Mouse (Mus musculus) small intestine, adult 2 months (tissue): ENCODE measurements around the gene Fam131a. TPM values are rescaled to one million over a fixed set of nuclear protein-coding genes. Genes with fewer than 3 reads are reported as not detected.

Experiments used
- H3K27ac ChIP-seq: fragments of 200-500 bp; 2 replicates; pipeline ENCODE4 v1.5.1; 2012; ENCODE audit warnings: low read depth, low read length, control low read depth, inconsistent platforms; ENCODE audit not compliant: insufficient read depth
- H3K27me3 ChIP-seq: fragments of 200-500 bp; 2 replicates; pipeline ENCODE4 v1.6.1; 2012; ENCODE audit warnings: mild to moderate bottlenecking, moderate library complexity, low read length, inconsistent platforms; ENCODE audit not compliant: control insufficient read depth, insufficient read depth
- H3K36me3 ChIP-seq: fragments of 200-500 bp; 2 replicates; pipeline ENCODE4 v1.6.1; 2012; ENCODE audit warnings: mild to moderate bottlenecking, low read length, control low read depth, inconsistent platforms; ENCODE audit not compliant: control insufficient read depth, insufficient read depth
- H3K4me1 ChIP-seq: fragments of 200-500 bp; 2 replicates; pipeline ENCODE4 v1.6.1; 2012; ENCODE audit warnings: low read length, inconsistent platforms, mixed read lengths; ENCODE audit not compliant: control insufficient read depth, insufficient read depth, insufficient read length
- H3K4me3 ChIP-seq: fragments of 200-500 bp; 2 replicates; pipeline ENCODE4 v1.5.1; 2012; ENCODE audit warnings: low read depth, mild to moderate bottlenecking, control low read depth, inconsistent platforms, low read length, moderate library complexity
- CTCF ChIP-seq: fragments of 200-500 bp; IDR thresholded peaks from 2 replicates; pipeline ENCODE4 v1.5.1; 2012; ENCODE audit warnings: low read depth, mild to moderate bottlenecking, control low read depth, inconsistent platforms, low read length, moderate library complexity, mixed read lengths; ENCODE audit not compliant: insufficient replicate concordance, insufficient read length; ENCODE audit errors: extremely low read depth
- POLR2A ChIP-seq: fragments of 200-500 bp; IDR thresholded peaks from 2 replicates; pipeline ENCODE4 v1.6.1; 2012; ENCODE audit warnings: low read depth, mild to moderate bottlenecking, control low read depth, inconsistent platforms, low read length, moderate library complexity
- WGBS: fragments of 180-500 bp; shearing (Covaris S2); methylation state at CpG from one replicate; pipeline ENCODE4 v1.1.7; 2018; 5-methylcytosine and 5-hydroxymethylcytosine counted together
- polyA plus RNA-seq: library from polyadenylated mRNA; depleted of rRNA; stranded (reverse); fragments of >200 nt; gene quantifications from 2 replicates; pipeline ENCODE4 v1.2.3, GENCODE M21; 2012

The Fam131a gene
- polyA plus RNA-seq, 1 experiment = 2.5 TPM

GRCm38 (mm10) chr16:20677380-20677779 is 15.7 kb upstream of the Fam131a start:
- Histone ChIP-seq H3K4me1 (peaks cover 13% of the 10 kb centered on the region), H3K27ac (no peak overlapping the region), H3K27me3 (no peaks in the 10 kb centered on the region), H3K36me3 (peaks cover 59% of the 10 kb centered on the region), H3K4me3 (no peak overlapping the region)
- TF ChIP-seq CTCF = no peak
- no peak for TF ChIP-seq POLR2A
- 62% methylated on average over 5 of the region's 5 CpGs for WGBS

- Histone ChIP-seq H3K4me3 (no peak overlapping the region), H3K36me3 (peaks cover 66% of the 10 kb centered on the region), H3K27ac (no peak overlapping the region), H3K4me1 (peaks cover 13% of the 10 kb centered on the region), H3K27me3 (no peaks in the 10 kb centered on the region)
- 47% methylated on average over 10 of the region's 10 CpGs for WGBS
- TF ChIP-seq POLR2A (no peak), CTCF (no peak)
Measured at GRCm38 (mm10) chr16:20677974-20678675, 14.9 kb upstream of the Fam131a start.

- Histone ChIP-seq H3K4me1 (peaks cover 3% of the 10 kb centered on the region), H3K36me3 (peaks cover 59% of the 10 kb centered on the region), H3K27ac (no peak overlapping the region), H3K27me3 (peaks cover 9% of the 10 kb centered on the region), H3K4me3 (no peak overlapping the region)
- no peak for TF ChIP-seq POLR2A
- TF ChIP-seq CTCF = no peak
- WGBS = 71% methylated on average over 3 of the region's 3 CpGs
Measured at GRCm38 (mm10) chr16:20690774-20691173, 2.3 kb upstream of the Fam131a start.

GRCm38 (mm10) chr16:20691617-20692016 is 1.4 kb upstream of the Fam131a start:
- TF ChIP-seq POLR2A = no peak
- no peak for TF ChIP-seq CTCF
- Histone ChIP-seq H3K4me1 (peaks cover 8% of the 10 kb centered on the region), H3K4me3 (no peak overlapping the region), H3K27me3 (peaks cover 17% of the 10 kb centered on the region), H3K36me3 (peaks cover 50% of the 10 kb centered on the region), H3K27ac (no peak overlapping the region)
- 73% methylated on average over 1 of the region's 1 CpGs for WGBS

GRCm38 (mm10) chr16:20692241-20692965 is 638 bp upstream of the Fam131a start:
- WGBS = 71% methylated on average over 16 of the region's 16 CpGs
- Histone ChIP-seq H3K27ac (no peak overlapping the region), H3K4me3 (no peak overlapping the region), H3K4me1 (peaks cover 8% of the 10 kb centered on the region), H3K36me3 (peaks cover 42% of the 10 kb centered on the region), H3K27me3 (peaks cover 17% of the 10 kb centered on the region)
- no peak for TF ChIP-seq POLR2A
- TF ChIP-seq CTCF = no peak

- H3K27me3 ChIP-seq = peaks cover 17% of the 10 kb centered on the region
- peaks cover 8% of the 10 kb centered on the region for H3K4me1 ChIP-seq
- H3K36me3 ChIP-seq = peaks cover 20% of the 10 kb centered on the region
- no peak overlapping the region for H3K4me3 ChIP-seq
- 0 out of 2 replicates have a peak overlapping the region, but pooled peaks have one; percentile 14 for H3K27ac ChIP-seq
- no peak for TF ChIP-seq POLR2A
- TF ChIP-seq CTCF = no peak
- 67% methylated on average over 8 of the region's 8 CpGs for WGBS
Measured at GRCm38 (mm10) chr16:20694781-20695180, 1.7 kb downstream of the Fam131a start.

- TF ChIP-seq CTCF (no peak), POLR2A (no peak)
- H3K4me3 ChIP-seq = peak overlapping the region; percentile 40
- H3K27me3 ChIP-seq = peaks cover 17% of the 10 kb centered on the region
- H3K27ac ChIP-seq = no peak overlapping the region
- peaks cover 8% of the 10 kb centered on the region for H3K4me1 ChIP-seq
- H3K36me3 ChIP-seq = peaks cover 13% of the 10 kb centered on the region
- WGBS = 8% methylated on average over 46 of the region's 46 CpGs
Measured at GRCm38 (mm10) chr16:20695622-20696323, 2.7 kb downstream of the Fam131a start.
